Mouse (Mus musculus) brown adipose tissue, adult 24 weeks (tissue): ENCODE data around the gene Rplp0. TPM values are rescaled to one million over a fixed set of nuclear protein-coding genes. Genes with fewer than 3 reads are reported as not detected.

Source experiments
- H3K27ac ChIP-seq: fragments of 200-500 bp; replicated peaks from 2 replicates; pipeline ENCODE4 v1.5.1; 2012; ENCODE audit warnings: low read depth, mild to moderate bottlenecking, low read length
- H3K4me1 ChIP-seq: fragments of 200-500 bp; 2 replicates; pipeline ENCODE4 v1.6.1; 2012; ENCODE audit warnings: low read length, mixed read lengths; ENCODE audit not compliant: control insufficient read depth, insufficient read depth, insufficient read length
- H3K4me3 ChIP-seq: fragments of 200-500 bp; 2 replicates; pipeline ENCODE4 v1.5.1; 2012; ENCODE audit warnings: low read depth, mild to moderate bottlenecking, low read length, moderate library complexity; ENCODE audit not compliant: insufficient read depth
- polyA plus RNA-seq: library from polyadenylated mRNA; stranded (reverse); fragments of >200 nt; gene quantifications from 2 replicates; pipeline ENCODE4 v1.2.4, GENCODE M21; 2012; ENCODE audit not compliant: missing spikeins, insufficient read depth, insufficient read length

Rplp0 gene
- polyA plus RNA-seq, 1 experiment: 575 TPM

GRCm38 (mm10) chr5:115578922-115579321, 19.7 kb downstream of the Rplp0 start:
- H3K4me3 ChIP-seq: no peak overlapping the region
- no peak overlapping the region for H3K27ac ChIP-seq
- peaks cover 9% of the 10 kb centered on the region for H3K4me1 ChIP-seq

DNA sequence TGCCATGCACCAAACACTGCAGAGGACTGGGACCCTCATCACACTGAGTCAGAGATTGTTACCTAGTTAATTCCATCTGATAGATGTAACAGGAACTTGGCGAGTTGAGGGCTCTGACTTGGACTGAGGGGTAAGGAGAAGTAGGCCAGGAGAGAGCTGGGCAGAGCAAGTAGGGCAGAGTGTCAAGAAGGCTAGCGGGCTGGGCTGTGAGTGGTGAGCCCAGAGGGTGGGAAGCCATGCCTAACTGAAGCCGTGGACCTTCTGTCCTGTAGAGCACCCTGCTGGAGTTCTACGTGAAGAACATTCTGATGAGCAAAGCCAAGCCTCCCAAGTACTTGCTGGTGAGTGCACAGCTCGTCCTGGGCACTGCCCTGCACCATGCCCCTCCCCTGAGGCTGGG, 20.1 kb downstream of the Rplp0 start:
- Histone ChIP-seq H3K27ac (no peak overlapping the region), H3K4me3 (no peak overlapping the region), H3K4me1 (peaks cover 6% of the 10 kb centered on the region)

GRCm38 (mm10) chr5:115580229-115581001, 21.1 kb downstream of the Rplp0 start:
- no peaks in the 10 kb centered on the region for H3K4me1 ChIP-seq
- no peak overlapping the region for H3K27ac ChIP-seq
- H3K4me3 ChIP-seq: no peak overlapping the region

GRCm38 (mm10) chr5:115581662-115582061, 22.4 kb downstream of the Rplp0 start:
- H3K27ac ChIP-seq: no peak overlapping the region
- no peaks in the 10 kb centered on the region for H3K4me1 ChIP-seq
- no peak overlapping the region for H3K4me3 ChIP-seq

GRCm38 (mm10) chr5:115585616-115586015, 26.3 kb downstream of the Rplp0 start:
- no peak overlapping the region for H3K4me3 ChIP-seq
- H3K4me1 ChIP-seq: no peaks in the 10 kb centered on the region
- H3K27ac ChIP-seq: no peak overlapping the region

- no peaks in the 10 kb centered on the region for H3K4me1 ChIP-seq
- no peak overlapping the region for H3K4me3 ChIP-seq
- H3K27ac ChIP-seq: no peak overlapping the region
Measured at GRCm38 (mm10) chr5:115586166-115586565, 26.9 kb downstream of the Rplp0 start.

DNA sequence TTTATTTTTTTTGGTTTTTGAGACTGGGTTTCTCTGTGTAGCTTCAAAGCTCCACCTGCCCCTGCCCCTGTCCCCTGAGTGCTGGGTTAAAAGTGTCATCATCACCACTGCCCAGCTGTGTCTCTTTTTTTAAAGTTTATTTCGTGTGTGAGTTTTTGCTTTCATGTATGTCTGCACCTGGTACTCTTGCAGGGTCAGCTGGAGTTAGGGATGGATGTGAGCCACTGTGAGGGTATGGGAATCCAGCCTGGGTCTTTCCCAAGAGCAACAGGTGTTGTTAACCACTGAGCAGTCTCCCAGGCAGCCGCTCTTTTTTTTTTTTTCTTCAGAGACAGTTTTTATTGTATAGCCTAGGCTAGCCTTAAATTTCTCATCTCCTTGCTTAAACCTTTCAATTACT, 27.5 kb downstream of the Rplp0 start:
- Histone ChIP-seq H3K4me3 (no peak overlapping the region), H3K27ac (no peak overlapping the region), H3K4me1 (no peaks in the 10 kb centered on the region)

- H3K27ac ChIP-seq: peak overlapping the region; percentile 35; the same call in 1 of the 2 replicates
- no peaks in the 10 kb centered on the region for H3K4me1 ChIP-seq
- no peak overlapping the region for H3K4me3 ChIP-seq
Measured at GRCm38 (mm10) chr5:115591028-115591427, 31.8 kb downstream of the Rplp0 start.

DNA sequence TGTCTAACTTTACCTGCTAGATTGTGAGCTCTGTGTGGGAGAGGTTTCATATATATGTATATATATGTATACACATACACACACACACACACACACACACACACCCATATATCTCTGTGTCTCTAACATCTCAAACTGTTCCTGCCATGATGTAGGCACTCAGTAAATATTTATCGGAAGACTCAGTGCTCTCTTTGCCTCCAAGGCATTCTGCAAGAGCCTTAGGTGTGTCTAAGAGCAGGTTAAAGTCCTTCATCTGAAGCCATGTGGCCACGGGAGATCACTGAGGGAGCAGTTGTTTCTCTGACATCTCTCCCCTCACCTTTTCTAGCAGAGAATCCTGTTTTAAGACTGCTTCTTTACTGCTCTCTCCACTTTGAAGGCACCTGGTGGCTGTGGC, 32.2 kb downstream of the Rplp0 start:
- Histone ChIP-seq H3K4me3 (no peak overlapping the region), H3K4me1 (no peaks in the 10 kb centered on the region), H3K27ac (no peak overlapping the region)

DNA sequence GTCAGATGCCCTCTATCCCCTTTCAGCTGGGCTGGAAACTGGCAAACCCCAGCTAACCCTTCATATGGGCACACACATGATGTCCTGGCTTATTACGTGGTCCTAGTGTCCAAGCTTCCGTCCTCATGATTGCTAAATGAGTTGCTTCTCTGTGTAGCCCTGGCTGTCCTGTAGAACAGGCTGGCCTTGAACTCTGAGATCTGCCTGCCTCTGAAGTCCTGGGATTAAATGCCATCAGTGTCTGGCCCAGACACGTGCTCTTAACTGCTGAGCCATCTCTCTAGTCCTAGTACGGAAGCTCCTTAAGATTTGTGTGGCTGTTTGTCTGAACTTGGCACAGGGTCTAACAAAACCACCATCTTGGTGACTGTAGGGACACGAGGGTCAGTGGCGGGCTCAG, 44.3 kb downstream of the Rplp0 start:
- Histone ChIP-seq H3K27ac (no peak overlapping the region), H3K4me1 (no peaks in the 10 kb centered on the region), H3K4me3 (no peak overlapping the region)

GRCm38 (mm10) chr5:115611566-115611965, 52.3 kb downstream of the Rplp0 start:
- Histone ChIP-seq H3K27ac (no peak overlapping the region), H3K4me3 (no peak overlapping the region), H3K4me1 (no peaks in the 10 kb centered on the region)

Other genes with a start within 250 kb of the Rplp0 start
- 40.6 and 50.7 TPM in 2 replicates for gene Srsf9, start 232.3 kb upstream of the Rplp0 start, polyA plus RNA-seq
- 35.7 and 45.5 TPM in 2 replicates for gene Gatc, start 218.3 kb upstream of the Rplp0 start, polyA plus RNA-seq
- gene Triap1, start 218.2 kb upstream of the Rplp0 start, polyA plus RNA-seq: 33.2 and 38.6 TPM in 2 replicates
- 4,430 and 5,347 TPM in 2 replicates for gene Cox6a1, start 210.5 kb upstream of the Rplp0 start, polyA plus RNA-seq
- gene Msi1, start 129.9 kb upstream of the Rplp0 start, polyA plus RNA-seq: 1.1 TPM in 1 of 2 replicates, not detected in the other
- gene Pla2g1b, start 93.2 kb upstream of the Rplp0 start, polyA plus RNA-seq: not detected in 2 replicates
- 11.4 and 18.4 TPM in 2 replicates for gene Sirt4, start 74.7 kb upstream of the Rplp0 start, polyA plus RNA-seq
- gene Pxn, start 52.8 kb upstream of the Rplp0 start, polyA plus RNA-seq: 10.6 and 12.2 TPM in 2 replicates
- 9.9 and 15.0 TPM in 2 replicates for gene Gcn1l1, start 5.8 kb downstream of the Rplp0 start, polyA plus RNA-seq
- gene Rab35, start 72.4 kb downstream of the Rplp0 start, polyA plus RNA-seq: 20.9 and 29.4 TPM in 2 replicates
- 3.1 and 6.1 TPM in 2 replicates for gene Bicdl1, start 172.2 kb downstream of the Rplp0 start, polyA plus RNA-seq